Mouse (Mus musculus) small intestine, adult 2 months (tissue): ENCODE measurements around the gene Slc39a3. TPM values are rescaled to one million over a fixed set of nuclear protein-coding genes. Genes with fewer than 3 reads are reported as not detected.

ENCODE experiments used
- H3K27ac ChIP-seq: fragments of 200-500 bp; 2 replicates; pipeline ENCODE4 v1.5.1; 2012; ENCODE audit warnings: low read depth, low read length, control low read depth, inconsistent platforms; ENCODE audit not compliant: insufficient read depth
- H3K27me3 ChIP-seq: fragments of 200-500 bp; 2 replicates; pipeline ENCODE4 v1.6.1; 2012; ENCODE audit warnings: mild to moderate bottlenecking, moderate library complexity, low read length, inconsistent platforms; ENCODE audit not compliant: control insufficient read depth, insufficient read depth
- H3K36me3 ChIP-seq: fragments of 200-500 bp; 2 replicates; pipeline ENCODE4 v1.6.1; 2012; ENCODE audit warnings: mild to moderate bottlenecking, low read length, control low read depth, inconsistent platforms; ENCODE audit not compliant: control insufficient read depth, insufficient read depth
- H3K4me1 ChIP-seq: fragments of 200-500 bp; 2 replicates; pipeline ENCODE4 v1.6.1; 2012; ENCODE audit warnings: low read length, inconsistent platforms, mixed read lengths; ENCODE audit not compliant: control insufficient read depth, insufficient read depth, insufficient read length
- H3K4me3 ChIP-seq: fragments of 200-500 bp; 2 replicates; pipeline ENCODE4 v1.5.1; 2012; ENCODE audit warnings: low read depth, mild to moderate bottlenecking, control low read depth, inconsistent platforms, low read length, moderate library complexity
- CTCF ChIP-seq: fragments of 200-500 bp; IDR thresholded peaks from 2 replicates; pipeline ENCODE4 v1.5.1; 2012; ENCODE audit warnings: low read depth, mild to moderate bottlenecking, control low read depth, inconsistent platforms, low read length, moderate library complexity, mixed read lengths; ENCODE audit not compliant: insufficient replicate concordance, insufficient read length; ENCODE audit errors: extremely low read depth
- POLR2A ChIP-seq: fragments of 200-500 bp; IDR thresholded peaks from 2 replicates; pipeline ENCODE4 v1.6.1; 2012; ENCODE audit warnings: low read depth, mild to moderate bottlenecking, control low read depth, inconsistent platforms, low read length, moderate library complexity
- WGBS: fragments of 180-500 bp; shearing (Covaris S2); methylation state at CpG from one replicate; pipeline ENCODE4 v1.1.7; 2018; 5-methylcytosine and 5-hydroxymethylcytosine counted together
- polyA plus RNA-seq: library from polyadenylated mRNA; depleted of rRNA; stranded (reverse); fragments of >200 nt; gene quantifications from 2 replicates; pipeline ENCODE4 v1.2.3, GENCODE M21; 2012

Slc39a3 gene
- polyA plus RNA-seq, 1 experiment, result 31.6 TPM

- Histone ChIP-seq H3K27me3 (no peaks in the 10 kb centered on the region), H3K36me3 (peaks cover 27% of the 10 kb centered on the region), H3K4me3 (no peak overlapping the region), H3K4me1 (peaks cover 3% of the 10 kb centered on the region; the same call in 1 of the 2 replicates), H3K27ac (no peak overlapping the region)
- WGBS, result 27% methylated on average over 13 of the region's 13 CpGs
- peak; percentile 81; the same call in 1 of the 2 replicates for TF ChIP-seq CTCF
- no peak for TF ChIP-seq POLR2A
Observed at GRCm38 (mm10) chr10:81041458-81042175, 4.4 kb upstream of the Slc39a3 start.

GRCm38 (mm10) chr10:81036251-81036650 lies 975 bp downstream of the Slc39a3 start:
- 73% methylated on average over 7 of the region's 7 CpGs for WGBS
- H3K4me3 ChIP-seq, result no peak overlapping the region
- H3K27ac ChIP-seq, result no peak overlapping the region
- TF ChIP-seq CTCF (no peak), POLR2A (no peak)
- peaks cover 1% of the 10 kb centered on the region; the same call in 1 of the 2 replicates for H3K4me1 ChIP-seq
- no peaks in the 10 kb centered on the region for H3K27me3 ChIP-seq
- H3K36me3 ChIP-seq, result peaks cover 7% of the 10 kb centered on the region; the same call in 1 of the 2 replicates

- TF ChIP-seq CTCF, result no peak
- no peak for TF ChIP-seq POLR2A
- Histone ChIP-seq H3K4me1 (no peaks in the 10 kb centered on the region), H3K27me3 (no peaks in the 10 kb centered on the region), H3K36me3 (peaks cover 13% of the 10 kb centered on the region), H3K4me3 (no peak overlapping the region), H3K27ac (no peak overlapping the region)
- WGBS, result 77% methylated on average over 10 of the region's 10 CpGs
Observed at GRCm38 (mm10) chr10:81033586-81033985, 3.6 kb downstream of the Slc39a3 start.

- Histone ChIP-seq H3K36me3 (peaks cover 13% of the 10 kb centered on the region), H3K4me3 (no peak overlapping the region), H3K4me1 (peaks cover 2% of the 10 kb centered on the region; the same call in 1 of the 2 replicates), H3K27ac (no peak overlapping the region), H3K27me3 (peaks cover 15% of the 10 kb centered on the region)
- TF ChIP-seq CTCF (no peak), POLR2A (no peak)
- WGBS, result 50% methylated on average over 10 of the region's 10 CpGs
Observed at GRCm38 (mm10) chr10:81029031-81029430, 8.2 kb downstream of the Slc39a3 start.

GRCm38 (mm10) chr10:81028219-81028618 lies 9.0 kb downstream of the Slc39a3 start:
- Histone ChIP-seq H3K4me3 (no peak overlapping the region), H3K36me3 (peaks cover 11% of the 10 kb centered on the region), H3K4me1 (peaks cover 2% of the 10 kb centered on the region; the same call in 1 of the 2 replicates), H3K27ac (no peak overlapping the region), H3K27me3 (peaks cover 15% of the 10 kb centered on the region)
- TF ChIP-seq POLR2A (no peak), CTCF (no peak)

GRCm38 (mm10) chr10:81027331-81027730 lies 9.9 kb downstream of the Slc39a3 start:
- Histone ChIP-seq H3K27me3 (peaks cover 20% of the 10 kb centered on the region), H3K27ac (no peak overlapping the region), H3K36me3 (peaks cover 10% of the 10 kb centered on the region), H3K4me3 (no peak overlapping the region), H3K4me1 (peaks cover 2% of the 10 kb centered on the region; the same call in 1 of the 2 replicates)
- 47% methylated on average over 4 of the region's 4 CpGs for WGBS
- TF ChIP-seq POLR2A, result no peak
- no peak for TF ChIP-seq CTCF

GRCm38 (mm10) chr10:81026857-81027256 lies 10.4 kb downstream of the Slc39a3 start:
- 90% methylated on average over 5 of the region's 5 CpGs for WGBS
- Histone ChIP-seq H3K4me3 (no peak overlapping the region), H3K36me3 (peaks cover 10% of the 10 kb centered on the region), H3K27me3 (peaks cover 23% of the 10 kb centered on the region), H3K4me1 (peaks cover 2% of the 10 kb centered on the region; the same call in 1 of the 2 replicates), H3K27ac (no peak overlapping the region)
- TF ChIP-seq CTCF (no peak), POLR2A (no peak)
